Mouse (Mus musculus): ENCODE results near the gene Syf2. TPM values are rescaled to one million over a fixed set of nuclear protein-coding genes. Genes with fewer than 3 reads are reported as not detected.

Syf2 gene
- polyA plus RNA-seq, 1 experiment from 2014 or later: 53.4 TPM

DNA sequence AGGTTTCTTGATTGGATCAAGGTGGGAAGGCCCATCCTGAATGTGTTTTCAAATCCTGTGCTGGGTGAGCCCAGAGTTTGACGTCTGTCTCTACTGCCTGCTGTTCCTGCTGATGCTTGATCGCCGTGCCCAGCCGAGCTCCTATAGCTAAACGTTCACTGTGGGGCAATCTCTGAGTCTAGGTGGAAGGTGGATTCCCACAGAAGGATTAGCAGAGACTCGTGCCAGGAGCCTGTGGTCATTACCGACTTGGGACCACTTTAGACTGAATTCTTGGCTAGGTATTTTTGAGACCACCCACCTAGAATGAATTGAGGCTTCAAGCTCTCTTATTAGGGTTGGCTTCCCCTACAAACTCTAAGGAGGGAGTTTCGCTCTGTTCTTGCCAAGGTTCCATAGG is 48.2 kb downstream of the Syf2 start:
- ATAC-seq (ENCODE audit: low FRiP score, low TSS enrichment) (no peak), DNase-seq (no peak)
- Histone ChIP-seq H3K36me3 (ENCODE audit: control insufficient read depth, insufficient read depth, low read length) (no peaks in the 10 kb centered on the region), H3K4me3 (replicated peaks; ENCODE audit: low read depth, low read length) (no peak overlapping the region), H3K27me3 (ENCODE audit: control insufficient read depth, insufficient read depth, low read length) (no peaks in the 10 kb centered on the region), H3K4me1 (ENCODE audit: control insufficient read depth, insufficient read depth, low read length) (no peaks in the 10 kb centered on the region), H3K27ac (replicated peaks; ENCODE audit: low read depth, low read length) (no peak overlapping the region), H3K9ac (replicated peaks; ENCODE audit: low read length) (no peak overlapping the region), H3K9me3 (ENCODE audit: control insufficient read depth, low read length) (no peaks in the 10 kb centered on the region; the same call in 1 of the 2 replicates), H3K4me2 (ENCODE audit: low read length) (no peak overlapping the region)
- WGBS: 76% methylated on average over 8 of the region's 8 CpGs

DNA sequence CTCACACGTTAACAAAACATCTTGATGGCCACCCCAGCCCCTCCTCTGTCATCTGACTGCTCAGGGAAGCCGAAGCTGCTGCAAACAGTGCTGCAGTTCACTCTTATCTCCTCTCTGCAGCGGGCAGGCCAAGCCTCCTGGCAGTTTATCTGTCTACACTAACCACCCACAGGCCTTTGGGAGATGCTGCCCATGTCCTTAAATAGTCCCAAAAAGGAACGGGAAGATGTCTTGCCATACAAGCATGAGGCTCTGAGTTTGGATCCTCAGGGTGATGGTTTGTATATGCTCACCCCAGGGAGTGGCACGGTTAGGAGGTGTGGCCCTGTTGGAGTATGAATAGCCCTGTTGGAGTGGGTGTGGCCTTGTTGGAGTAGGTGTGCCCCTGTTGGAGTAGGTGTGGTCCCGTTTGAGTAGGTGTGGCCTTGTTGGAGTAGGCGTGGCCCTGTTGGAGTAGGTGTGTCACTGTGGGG is 51.3 kb downstream of the Syf2 start:
- no peaks in the 10 kb centered on the region for H3K27me3 ChIP-seq (ENCODE audit: control insufficient read depth, insufficient read depth, low read length)
- no peak for ATAC-seq (ENCODE audit: low FRiP score, low TSS enrichment)
- H3K4me3 ChIP-seq (replicated peaks; ENCODE audit: low read depth, low read length): no peak overlapping the region
- H3K9ac ChIP-seq (replicated peaks; ENCODE audit: low read length): no peak overlapping the region
- 65% methylated on average over 7 of the region's 7 CpGs for WGBS
- H3K27ac ChIP-seq (replicated peaks; ENCODE audit: low read depth, low read length): no peak overlapping the region
- no peak overlapping the region for H3K4me2 ChIP-seq (ENCODE audit: low read length)
- no peaks in the 10 kb centered on the region for H3K36me3 ChIP-seq (ENCODE audit: control insufficient read depth, insufficient read depth, low read length)
- no peaks in the 10 kb centered on the region for H3K4me1 ChIP-seq (ENCODE audit: control insufficient read depth, insufficient read depth, low read length)
- no peak for DNase-seq
- no peaks in the 10 kb centered on the region; the same call in 1 of the 2 replicates for H3K9me3 ChIP-seq (ENCODE audit: control insufficient read depth, low read length)

DNA sequence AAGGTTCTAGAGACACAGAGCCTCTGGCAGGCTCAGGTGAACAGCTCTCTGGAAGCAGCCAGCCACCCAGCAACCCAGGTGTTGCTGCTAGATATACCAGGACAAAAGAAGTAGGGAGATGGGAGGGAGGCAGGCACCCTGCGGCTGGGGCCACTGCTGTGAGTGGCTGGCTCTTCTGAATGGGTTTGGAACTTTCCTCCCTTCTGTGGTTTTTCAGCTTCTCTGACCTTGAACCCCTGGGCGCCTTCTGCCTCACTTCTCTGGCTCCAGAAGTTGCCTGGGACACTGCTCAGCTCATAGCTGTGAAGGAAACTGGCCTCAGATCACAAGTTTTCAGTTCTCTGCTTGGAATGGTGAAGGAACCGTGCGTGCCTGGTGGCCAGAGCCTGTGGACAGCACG is 52.4 kb downstream of the Syf2 start:
- H3K4me3 ChIP-seq (replicated peaks; ENCODE audit: low read depth, low read length): no peak overlapping the region
- no peak overlapping the region for H3K27ac ChIP-seq (replicated peaks; ENCODE audit: low read depth, low read length)
- H3K4me1 ChIP-seq (ENCODE audit: control insufficient read depth, insufficient read depth, low read length): no peaks in the 10 kb centered on the region
- ATAC-seq (ENCODE audit: low FRiP score, low TSS enrichment) (no peak), DNase-seq (no peak)
- no peaks in the 10 kb centered on the region for H3K27me3 ChIP-seq (ENCODE audit: control insufficient read depth, insufficient read depth, low read length)
- 66% methylated on average over 5 of the region's 5 CpGs for WGBS
- no peak overlapping the region for H3K4me2 ChIP-seq (ENCODE audit: low read length)
- H3K36me3 ChIP-seq (ENCODE audit: control insufficient read depth, insufficient read depth, low read length): no peaks in the 10 kb centered on the region
- no peak overlapping the region for H3K9ac ChIP-seq (replicated peaks; ENCODE audit: low read length)
- no peaks in the 10 kb centered on the region for H3K9me3 ChIP-seq (ENCODE audit: control insufficient read depth, low read length)

DNA sequence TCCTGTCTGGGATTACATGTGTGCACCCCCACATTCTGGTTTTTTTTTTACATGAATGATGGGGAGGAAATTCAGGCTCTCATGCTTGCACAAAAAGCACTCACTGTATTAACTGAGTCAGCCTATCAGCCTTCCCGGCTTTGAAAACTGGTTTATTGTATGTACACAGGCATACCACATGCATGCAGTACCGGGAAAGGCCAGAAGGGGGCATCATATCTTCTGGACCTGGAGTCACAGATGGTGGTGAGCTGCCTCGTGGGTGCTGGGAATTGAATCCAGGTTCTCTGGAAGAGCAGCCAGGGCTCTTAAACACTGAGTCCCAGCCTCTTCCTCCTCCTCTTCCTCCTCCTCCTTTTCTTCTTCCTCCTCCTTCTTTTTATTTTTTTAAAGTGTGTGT is 53.9 kb downstream of the Syf2 start:
- no peak overlapping the region for H3K9ac ChIP-seq (replicated peaks; ENCODE audit: low read length)
- no peaks in the 10 kb centered on the region for H3K36me3 ChIP-seq (ENCODE audit: control insufficient read depth, insufficient read depth, low read length)
- H3K4me3 ChIP-seq (replicated peaks; ENCODE audit: low read depth, low read length): no peak overlapping the region
- H3K4me1 ChIP-seq (ENCODE audit: control insufficient read depth, insufficient read depth, low read length): no peaks in the 10 kb centered on the region
- no peak for DNase-seq
- 82% methylated on average over 3 of the region's 3 CpGs for WGBS
- H3K27ac ChIP-seq (replicated peaks; ENCODE audit: low read depth, low read length): no peak overlapping the region
- H3K27me3 ChIP-seq (ENCODE audit: control insufficient read depth, insufficient read depth, low read length): no peaks in the 10 kb centered on the region
- H3K9me3 ChIP-seq (ENCODE audit: control insufficient read depth, low read length): no peaks in the 10 kb centered on the region
- H3K4me2 ChIP-seq (ENCODE audit: low read length): no peak overlapping the region
- no peak for ATAC-seq (ENCODE audit: low FRiP score, low TSS enrichment)

DNA sequence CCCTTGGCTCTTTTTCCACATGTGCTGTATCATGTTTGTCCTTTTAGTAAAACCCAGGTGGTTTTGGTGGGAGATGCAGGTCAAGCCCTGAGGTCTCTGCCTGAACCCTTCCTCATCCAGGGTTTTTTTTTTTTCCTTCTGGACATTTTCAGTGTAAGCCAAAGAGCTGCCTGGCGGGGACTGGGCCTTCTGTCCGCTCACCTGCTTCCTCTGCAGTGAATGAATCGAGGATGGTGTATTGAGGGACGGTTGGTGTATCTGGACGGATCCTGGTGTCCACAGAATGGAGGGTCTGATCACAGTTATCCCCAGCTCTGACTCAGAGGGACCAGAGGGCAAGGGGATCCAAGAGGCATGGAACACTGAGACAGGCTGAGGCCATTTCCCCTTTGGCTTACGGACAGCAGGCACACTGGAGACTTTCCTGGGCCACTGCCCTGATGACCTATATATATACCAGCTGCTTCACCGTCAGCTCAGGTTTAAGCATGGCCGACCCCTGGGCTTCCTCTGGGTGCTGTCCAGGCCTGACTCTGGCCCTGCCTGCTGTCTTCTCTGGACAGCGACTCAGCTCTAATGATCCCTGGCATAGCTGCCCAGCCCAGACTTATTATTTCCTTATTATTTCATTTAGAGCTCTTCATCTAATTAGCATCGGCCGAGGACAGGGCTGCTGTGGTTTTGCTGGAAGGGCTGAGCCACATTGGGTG is 55.1 kb downstream of the Syf2 start:
- ATAC-seq (ENCODE audit: low FRiP score, low TSS enrichment) (no peak), DNase-seq (no peak)
- 88% methylated on average over 11 of the region's 11 CpGs for WGBS
- Histone ChIP-seq H3K4me2 (ENCODE audit: low read length) (no peak overlapping the region), H3K9me3 (ENCODE audit: control insufficient read depth, low read length) (no peaks in the 10 kb centered on the region), H3K4me1 (ENCODE audit: control insufficient read depth, insufficient read depth, low read length) (no peaks in the 10 kb centered on the region), H3K36me3 (ENCODE audit: control insufficient read depth, insufficient read depth, low read length) (no peaks in the 10 kb centered on the region), H3K9ac (replicated peaks; ENCODE audit: low read length) (no peak overlapping the region), H3K4me3 (replicated peaks; ENCODE audit: low read depth, low read length) (no peak overlapping the region), H3K27ac (replicated peaks; ENCODE audit: low read depth, low read length) (no peak overlapping the region), H3K27me3 (ENCODE audit: control insufficient read depth, insufficient read depth, low read length) (no peaks in the 10 kb centered on the region)

DNA sequence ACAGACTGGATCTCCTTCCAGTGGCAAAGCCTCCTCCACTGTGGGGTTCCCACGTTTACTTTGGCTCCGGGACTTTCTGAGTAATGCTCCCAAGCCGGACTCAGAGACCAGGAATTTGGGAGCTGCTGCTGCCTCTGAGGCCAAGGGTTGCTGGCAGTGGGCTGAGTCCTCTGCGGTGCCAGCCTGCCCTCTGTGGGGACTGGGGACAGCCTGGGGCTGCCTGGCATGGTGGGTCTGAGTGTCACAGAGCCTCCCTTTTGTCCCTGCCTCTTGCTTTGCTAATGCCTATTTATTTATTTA is 55.6 kb downstream of the Syf2 start:
- 72% methylated on average over 4 of the region's 4 CpGs for WGBS
- no peak for DNase-seq

DNA sequence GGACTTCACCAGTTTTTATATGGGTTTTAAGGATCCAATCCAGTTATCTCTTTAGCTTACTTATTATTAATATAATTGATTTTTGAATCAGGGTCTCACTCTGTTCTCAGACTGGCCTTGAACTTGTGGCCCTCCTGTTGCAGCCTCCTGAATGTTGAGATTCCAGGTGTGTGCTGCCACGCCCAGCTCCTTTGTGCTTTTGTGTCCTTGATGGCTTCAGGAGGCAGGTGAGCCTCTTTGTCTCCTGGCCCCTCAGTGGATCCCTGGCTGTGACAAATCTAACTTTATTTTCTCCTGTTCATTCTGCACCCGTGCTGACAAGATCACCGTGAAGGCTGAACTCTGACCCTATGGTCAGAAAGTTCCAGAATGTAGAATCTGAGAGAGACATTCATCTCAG is 56.3 kb downstream of the Syf2 start:
- no peak for ATAC-seq (ENCODE audit: low FRiP score, low TSS enrichment)
- 79% methylated on average over 3 of the region's 3 CpGs for WGBS

More for the DNA sequence above, 55.6 kb downstream of the Syf2 start:
- no peak overlapping the region for H3K4me3 ChIP-seq (replicated peaks; ENCODE audit: low read depth, low read length)
- H3K4me2 ChIP-seq (ENCODE audit: low read length): no peak overlapping the region
- no peak overlapping the region for H3K27ac ChIP-seq (replicated peaks; ENCODE audit: low read depth, low read length)
- no peaks in the 10 kb centered on the region for H3K27me3 ChIP-seq (ENCODE audit: control insufficient read depth, insufficient read depth, low read length)
- H3K9me3 ChIP-seq (ENCODE audit: control insufficient read depth, low read length): no peaks in the 10 kb centered on the region
- no peak for ATAC-seq (ENCODE audit: low FRiP score, low TSS enrichment)
- H3K4me1 ChIP-seq (ENCODE audit: control insufficient read depth, insufficient read depth, low read length): no peaks in the 10 kb centered on the region
- no peaks in the 10 kb centered on the region for H3K36me3 ChIP-seq (ENCODE audit: control insufficient read depth, insufficient read depth, low read length)
- H3K9ac ChIP-seq (replicated peaks; ENCODE audit: low read length): no peak overlapping the region

More for the DNA sequence above, 56.3 kb downstream of the Syf2 start:
- no peak overlapping the region for H3K9ac ChIP-seq (replicated peaks; ENCODE audit: low read length)
- no peaks in the 10 kb centered on the region for H3K9me3 ChIP-seq (ENCODE audit: control insufficient read depth, low read length)
- no peaks in the 10 kb centered on the region for H3K36me3 ChIP-seq (ENCODE audit: control insufficient read depth, insufficient read depth, low read length)
- no peaks in the 10 kb centered on the region for H3K27me3 ChIP-seq (ENCODE audit: control insufficient read depth, insufficient read depth, low read length)
- no peak overlapping the region for H3K4me2 ChIP-seq (ENCODE audit: low read length)
- H3K4me1 ChIP-seq (ENCODE audit: control insufficient read depth, insufficient read depth, low read length): no peaks in the 10 kb centered on the region
- H3K27ac ChIP-seq (replicated peaks; ENCODE audit: low read depth, low read length): no peak overlapping the region
- DNase-seq: no peak
- H3K4me3 ChIP-seq (replicated peaks; ENCODE audit: low read depth, low read length): no peak overlapping the region

Other genes with a start within 250 kb of the Syf2 start
- 3.9 and 4.9 TPM in 2 replicates for gene Man1c1, start 226.6 kb upstream of the Syf2 start, polyA plus RNA-seq (2014; fragmentation: Nextera tagmentation; extraction: Ambion mirVana)
- gene Ldlrap1, start 162.9 kb upstream of the Syf2 start, polyA plus RNA-seq (2014; fragmentation: Nextera tagmentation; extraction: Ambion mirVana): 0.69 and 1.9 TPM in 2 replicates
- 100 and 102 TPM in 2 replicates for gene Maco1, start 77.6 kb upstream of the Syf2 start, polyA plus RNA-seq (2014; fragmentation: Nextera tagmentation; extraction: Ambion mirVana)
- 0.54 and 0.61 TPM in 2 replicates for gene Rhd, start 66.4 kb upstream of the Syf2 start, polyA plus RNA-seq (2014; fragmentation: Nextera tagmentation; extraction: Ambion mirVana)
- 196 and 210 TPM in 2 replicates for gene Tmem50a, start 15.9 kb upstream of the Syf2 start, polyA plus RNA-seq (2014; fragmentation: Nextera tagmentation; extraction: Ambion mirVana)
- 526 and 563 TPM in 2 replicates for gene Rsrp1, start 7.3 kb upstream of the Syf2 start, polyA plus RNA-seq (2014; fragmentation: Nextera tagmentation; extraction: Ambion mirVana)
- gene Runx3, start 189.8 kb downstream of the Syf2 start, polyA plus RNA-seq (2014; fragmentation: Nextera tagmentation; extraction: Ambion mirVana): not detected in 2 replicates

Measured in midbrain, embryonic 14.5 days (tissue).